Mouse (Mus musculus) erythroblast, embryonic 14.5 days (primary cell): ENCODE results near the gene Gsta1. TPM values are rescaled to one million over a fixed set of nuclear protein-coding genes. Genes with fewer than 3 reads are reported as not detected.
"Not testable (repeated sequence)": the region's sequence is repeated elsewhere in the genome, so short reads cannot be mapped to it uniquely, and the experiment has no call there.

Experiments used
- H3K27me3 ChIP-seq: 2 replicates; pipeline ENCODE4 v1.6.1; 2012; ENCODE audit warnings: inconsistent platforms; ENCODE audit not compliant: control insufficient read depth
- H3K36me3 ChIP-seq: 2 replicates; pipeline ENCODE4 v1.6.1; 2012; ENCODE audit warnings: mild to moderate bottlenecking, inconsistent platforms; ENCODE audit not compliant: control insufficient read depth
- H3K4me1 ChIP-seq: 2 replicates; pipeline ENCODE4 v1.6.1; 2012; ENCODE audit warnings: inconsistent platforms; ENCODE audit not compliant: control insufficient read depth
- H3K4me3 ChIP-seq: replicated peaks from 2 replicates; pipeline ENCODE3; 2012; ENCODE audit warnings: moderate library complexity, mild to moderate bottlenecking, inconsistent platforms
- H3K9me3 ChIP-seq: 2 replicates; pipeline ENCODE4 v1.6.1; 2012; ENCODE audit warnings: low read length, inconsistent platforms, mixed read lengths; ENCODE audit not compliant: control insufficient read depth
- GATA1 ChIP-seq: IDR thresholded peaks from 2 replicates; pipeline ENCODE4 v1.6.1; 2012; ENCODE audit warnings: low read length, inconsistent platforms, mixed read lengths
- TAL1 ChIP-seq: IDR thresholded peaks from 3 replicates; pipeline ENCODE4 v1.6.1; 2012; ENCODE audit warnings: low read length, inconsistent platforms, mixed read lengths
- polyA plus RNA-seq: library from polyadenylated mRNA; stranded (reverse); fragments of >175 nt; gene quantifications from 2 replicates; pipeline ENCODE4 v1.2.3, GENCODE M21; 2012

Gene Gsta1
- not detected in 2 replicates for polyA plus RNA-seq

GRCm38 (mm10) chr9:78230461-78230860 is at the start of gene Gsta1:
TSS of gene Gsta1 (plus strand) at chr9:78230656.
- H3K9me3 ChIP-seq, H3K4me1 ChIP-seq, H3K27me3 ChIP-seq, H3K4me3 ChIP-seq, H3K36me3 ChIP-seq: not testable (repeated sequence)

DNA sequence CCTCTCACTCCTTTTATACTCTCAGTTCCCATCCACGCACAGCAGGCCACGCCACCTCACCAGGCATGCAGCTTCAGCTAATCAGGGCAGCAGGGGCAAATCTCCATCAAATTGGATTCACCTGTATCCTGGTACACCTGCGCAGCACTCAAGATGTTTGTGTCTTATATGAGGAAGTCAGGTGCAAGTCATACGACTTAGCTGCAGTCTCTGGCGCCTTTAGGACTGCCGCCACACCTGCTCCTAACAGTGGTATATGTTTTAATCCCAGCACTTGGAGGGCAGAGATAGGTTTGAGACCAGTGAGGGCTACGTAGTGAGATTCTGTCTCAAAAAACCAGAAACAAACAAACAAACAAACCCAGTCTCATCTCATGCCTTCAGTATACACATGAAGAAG is 48.0 kb upstream of the Gsta1 start, which contains the start of gene Gsta4:
Gsta4 (plus strand) TSS at position 301 of the 400 bp plus-strand sequence.
- H3K36me3 ChIP-seq = not testable (repeated sequence)

GRCm38 (mm10) chr9:78185686-78186085 is 44.8 kb upstream of the Gsta1 start:
- Histone ChIP-seq H3K4me3 (no peak overlapping the region), H3K4me1 (peaks cover 48% of the 10 kb centered on the region), H3K36me3 (no peaks in the 10 kb centered on the region), H3K9me3 (no peaks in the 10 kb centered on the region), H3K27me3 (no peaks in the 10 kb centered on the region)
- no peak for TF ChIP-seq TAL1
- no peak for TF ChIP-seq GATA1

More for the DNA sequence above, 48.0 kb upstream of the Gsta1 start, which contains the start of gene Gsta4:
- peaks cover 19% of the 10 kb centered on the region for H3K4me1 ChIP-seq
- not testable (repeated sequence) for H3K27me3 ChIP-seq, H3K4me3 ChIP-seq, H3K9me3 ChIP-seq

- Histone ChIP-seq H3K9me3 (no peaks in the 10 kb centered on the region), H3K27me3 (no peaks in the 10 kb centered on the region), H3K4me1 (peaks cover 69% of the 10 kb centered on the region), H3K4me3 (peak overlapping the region; percentile 6), H3K36me3 (no peaks in the 10 kb centered on the region)
- peak; percentile 19; the same call in 1 of the 3 replicates for TF ChIP-seq TAL1
- TF ChIP-seq GATA1 = peak; percentile 15; the same call in 1 of the 2 replicates
Measured at GRCm38 (mm10) chr9:78188910-78189309, 41.5 kb upstream of the Gsta1 start.

DNA sequence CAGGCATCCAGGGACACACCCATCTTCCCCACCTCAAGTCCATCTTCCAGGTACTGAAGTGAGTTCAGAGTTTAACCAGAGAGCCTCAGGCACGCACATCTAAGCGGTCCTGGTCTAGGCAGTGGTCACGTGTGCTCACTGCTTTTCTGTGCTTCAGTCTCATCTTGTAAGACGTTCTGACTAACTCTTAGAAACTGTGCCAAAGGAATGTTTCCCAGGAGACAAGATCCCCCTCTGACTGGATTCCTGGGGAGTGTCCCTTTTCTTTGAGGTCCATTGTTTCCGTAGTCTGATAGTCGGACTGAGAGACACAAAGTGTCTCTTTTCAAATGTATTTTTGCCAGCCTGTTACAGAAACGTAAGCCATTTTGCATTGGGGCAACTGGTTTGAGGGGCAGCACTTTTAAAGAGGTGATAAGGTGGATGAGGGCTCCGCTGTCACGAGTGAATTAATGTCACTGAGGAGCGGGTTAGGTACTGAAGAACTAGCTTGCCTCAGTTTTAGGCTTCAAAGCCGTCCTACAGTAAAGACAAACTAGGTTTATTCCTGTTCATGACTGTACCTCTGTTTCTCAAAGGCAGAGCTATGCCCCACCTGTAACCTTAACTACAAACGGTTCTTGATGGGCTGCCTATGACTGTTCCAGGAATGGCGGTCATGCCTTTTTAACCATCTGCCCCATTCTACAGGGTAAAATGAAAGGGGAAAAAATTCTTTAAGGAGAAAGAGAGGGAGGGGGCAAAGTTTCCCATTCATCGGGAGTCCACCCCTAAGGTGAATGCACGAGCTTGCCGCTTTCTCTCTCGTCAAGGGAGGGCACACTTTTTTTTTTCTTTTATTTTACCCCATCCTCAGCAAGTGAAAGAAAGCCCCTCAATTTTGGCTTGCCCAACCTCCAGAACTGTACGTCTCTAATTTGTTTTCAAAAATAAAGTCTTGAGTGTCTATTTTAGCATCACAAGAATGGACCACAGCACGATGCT is 39.5 kb upstream of the Gsta1 start:
- H3K9me3 ChIP-seq = no peaks in the 10 kb centered on the region
- TF ChIP-seq TAL1 = no peak
- peaks cover 62% of the 10 kb centered on the region for H3K4me1 ChIP-seq
- no peaks in the 10 kb centered on the region for H3K36me3 ChIP-seq
- peak overlapping the region; percentile 67 for H3K4me3 ChIP-seq
- H3K27me3 ChIP-seq = no peaks in the 10 kb centered on the region

DNA sequence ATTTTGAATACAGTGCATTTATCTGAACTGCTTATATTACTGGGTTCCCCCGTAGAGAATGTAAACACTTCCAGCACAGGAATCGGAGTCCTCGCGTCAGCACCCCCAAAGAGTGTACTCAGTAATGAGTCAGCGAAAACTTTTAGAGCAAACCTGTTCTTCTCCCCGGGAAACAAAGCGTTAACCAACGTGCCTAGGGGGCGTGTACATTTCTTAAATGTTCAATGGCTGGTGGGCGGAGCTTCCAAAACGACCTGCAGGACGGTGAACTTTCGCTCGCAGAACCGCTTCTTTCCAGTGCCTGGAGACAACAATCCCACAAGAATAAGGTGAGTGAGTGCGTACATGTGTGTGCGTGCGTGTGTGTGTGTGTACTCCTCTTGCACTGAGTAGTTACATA is 38.7 kb upstream of the Gsta1 start:
- Histone ChIP-seq H3K9me3 (no peaks in the 10 kb centered on the region), H3K27me3 (no peaks in the 10 kb centered on the region), H3K4me1 (peaks cover 61% of the 10 kb centered on the region), H3K4me3 (peak overlapping the region; percentile 67), H3K36me3 (no peaks in the 10 kb centered on the region)
- TF ChIP-seq GATA1 (no peak), TAL1 (no peak)

GRCm38 (mm10) chr9:78193902-78194597 is 36.4 kb upstream of the Gsta1 start:
- Histone ChIP-seq H3K36me3 (peaks cover 6% of the 10 kb centered on the region), H3K4me1 (peaks cover 46% of the 10 kb centered on the region), H3K4me3 (no peak overlapping the region), H3K9me3 (no peaks in the 10 kb centered on the region), H3K27me3 (no peaks in the 10 kb centered on the region)
- TF ChIP-seq TAL1 = no peak
- no peak for TF ChIP-seq GATA1

DNA sequence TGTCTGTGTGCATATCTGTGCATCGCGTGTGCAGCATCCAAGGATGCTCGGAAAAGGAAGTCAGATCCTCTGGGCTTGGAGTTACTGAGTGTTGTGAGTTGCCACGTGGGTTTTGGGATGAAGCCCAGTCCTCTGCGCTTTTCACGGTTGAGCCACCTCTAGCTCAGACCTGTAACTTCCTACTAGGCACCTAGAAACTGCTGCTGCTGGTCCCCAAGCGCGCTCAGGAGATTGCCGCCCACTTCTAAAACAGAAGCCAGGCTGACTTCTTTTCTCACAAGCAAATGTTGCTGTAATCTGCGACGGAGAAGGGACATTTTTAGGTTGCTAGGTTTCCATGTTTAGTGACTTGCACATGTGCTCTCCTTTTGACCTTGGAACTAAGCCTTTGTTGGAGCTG is 35.4 kb upstream of the Gsta1 start:
- Histone ChIP-seq H3K9me3 (no peaks in the 10 kb centered on the region), H3K4me1 (peaks cover 37% of the 10 kb centered on the region), H3K4me3 (no peak overlapping the region), H3K36me3 (peaks cover 6% of the 10 kb centered on the region), H3K27me3 (no peaks in the 10 kb centered on the region)
- TF ChIP-seq TAL1 (no peak), GATA1 (no peak)

DNA sequence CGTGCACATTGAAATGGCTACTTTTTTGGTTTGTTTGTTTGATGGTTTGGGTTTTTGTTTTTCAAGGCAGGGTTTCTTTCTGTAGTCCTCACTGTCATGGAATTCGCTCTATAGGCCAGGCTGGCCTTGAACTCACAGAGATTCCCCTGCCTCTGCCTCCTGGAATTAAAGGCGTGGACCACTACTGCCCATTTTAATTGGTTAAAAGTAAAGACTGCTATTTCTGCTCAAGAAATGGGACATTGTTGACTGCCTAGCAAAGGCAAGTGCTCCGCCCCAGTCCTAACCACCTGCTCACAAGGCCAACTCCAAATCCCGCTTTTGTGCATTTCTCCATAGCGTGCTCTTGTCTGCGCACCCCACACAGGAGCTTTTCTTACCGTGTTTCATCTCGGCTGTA is 32.7 kb upstream of the Gsta1 start:
- no peaks in the 10 kb centered on the region for H3K27me3 ChIP-seq
- H3K36me3 ChIP-seq = peaks cover 17% of the 10 kb centered on the region
- peaks cover 10% of the 10 kb centered on the region; the same call in 1 of the 2 replicates for H3K4me1 ChIP-seq
- TF ChIP-seq GATA1 = no peak
- no peak for TF ChIP-seq TAL1
- no peak overlapping the region for H3K4me3 ChIP-seq
- no peaks in the 10 kb centered on the region for H3K9me3 ChIP-seq
